Mouse (Mus musculus) granulocyte monocyte progenitor cell, adult 5-6 weeks (primary cell): ENCODE measurements around the gene Icam2. TPM values are rescaled to one million over a fixed set of nuclear protein-coding genes. Genes with fewer than 3 reads are reported as not detected.
A peak's percentile ranks its signal among the peaks of the same experiment; 100 is the strongest.

Experiments
- ATAC-seq: replicated peaks from 2 replicates; pipeline ENCODE4 v1.8.0; 2016; ENCODE audit warnings: mild to moderate bottlenecking, moderate TSS enrichment, inconsistent platforms; ENCODE audit not compliant: poor library complexity, severe bottlenecking
- total RNA-seq, 2 experiments: library from RNA; stranded (forward) in 1 of 2; stranded (reverse) in 1 of 2; fragments of 200-712, 200-1000 nt in 1 of 2; fragments of >200 nt in 1 of 2; fragmentation: Nextera tagmentation in 1 of 2; gene quantifications; 2 replicates each; pipeline ENCODE4 v1.2.3; 2014 to 2017

Icam2 gene
- total RNA-seq, 2 experiments from 2014 or later = 65.0 to 108 TPM

- no peak for ATAC-seq
Observed at GRCm38 (mm10) chr11:106392597-106393330, 4.9 kb upstream of the Icam2 start.

- peak; percentile 66 for ATAC-seq
Observed at GRCm38 (mm10) chr11:106391546-106392188, 3.8 kb upstream of the Icam2 start.

GRCm38 (mm10) chr11:106390757-106391156 lies 2.9 kb upstream of the Icam2 start:
- no peak for ATAC-seq

GRCm38 (mm10) chr11:106389611-106390010 lies 1.7 kb upstream of the Icam2 start:
- ATAC-seq = no peak

GRCm38 (mm10) chr11:106387020-106387419 lies 855 bp downstream of the Icam2 start:
- peak; percentile 21 for ATAC-seq

GRCm38 (mm10) chr11:106386409-106386808 lies 1.5 kb downstream of the Icam2 start:
- no peak for ATAC-seq

GRCm38 (mm10) chr11:106383051-106383790 lies 4.7 kb downstream of the Icam2 start:
- ATAC-seq = no peak

GRCm38 (mm10) chr11:106382424-106382823 lies 5.5 kb downstream of the Icam2 start:
- no peak; the same call in 1 of the 2 replicates for ATAC-seq

GRCm38 (mm10) chr11:106381883-106382282 lies 6.0 kb downstream of the Icam2 start:
- ATAC-seq = no peak

- no peak for ATAC-seq
Observed at GRCm38 (mm10) chr11:106381011-106381410, 6.9 kb downstream of the Icam2 start.

- ATAC-seq = 0 out of 2 replicates have a peak, but pooled peaks have one; percentile 11
Observed at GRCm38 (mm10) chr11:106374979-106375378, 12.9 kb downstream of the Icam2 start.

GRCm38 (mm10) chr11:106374559-106374958 lies 13.3 kb downstream of the Icam2 start:
- ATAC-seq = no peak

- ATAC-seq = no peak
Observed at GRCm38 (mm10) chr11:106373998-106374397, 13.9 kb downstream of the Icam2 start.

GRCm38 (mm10) chr11:106366316-106366715 lies 21.6 kb downstream of the Icam2 start:
- peak; percentile 80 for ATAC-seq

GRCm38 (mm10) chr11:106365366-106365765 lies 22.5 kb downstream of the Icam2 start, which contains the start of gene Prr29:
Gene Prr29, plus strand, starts transcription at chr11:106365472.
- no peak; the same call in 1 of the 2 replicates for ATAC-seq

- peak; percentile 52 for ATAC-seq
Observed at GRCm38 (mm10) chr11:106364712-106365111, 23.2 kb downstream of the Icam2 start.

GRCm38 (mm10) chr11:106359350-106359749 lies 28.5 kb downstream of the Icam2 start:
- 0 out of 2 replicates have a peak, but pooled peaks have one; percentile 41 for ATAC-seq

- ATAC-seq = peak; percentile 67
Observed at GRCm38 (mm10) chr11:106355382-106356128, 32.3 kb downstream of the Icam2 start.

GRCm38 (mm10) chr11:106354181-106354580 lies 33.7 kb downstream of the Icam2 start:
- ATAC-seq = peak; percentile 20

- no peak for ATAC-seq
Observed at GRCm38 (mm10) chr11:106353188-106353587, 34.7 kb downstream of the Icam2 start, which contains the start of gene Scn4a. Gene Scn4a, minus strand, starts transcription at chr11:106353288.
